Mouse (Mus musculus) T-helper 1 cell (primary cell): ENCODE measurements around the gene H2-T22.

Experiments
- in situ Hi-C: fragments of 300-600 bp; cut with MboI, MseI; formaldehyde crosslinking; loops from one replicate; pipeline ENCODE4 v1.15.1; 2025; ENCODE audit warnings: high pct_unique_total_duplicates

The H2-T22 gene

DNA sequence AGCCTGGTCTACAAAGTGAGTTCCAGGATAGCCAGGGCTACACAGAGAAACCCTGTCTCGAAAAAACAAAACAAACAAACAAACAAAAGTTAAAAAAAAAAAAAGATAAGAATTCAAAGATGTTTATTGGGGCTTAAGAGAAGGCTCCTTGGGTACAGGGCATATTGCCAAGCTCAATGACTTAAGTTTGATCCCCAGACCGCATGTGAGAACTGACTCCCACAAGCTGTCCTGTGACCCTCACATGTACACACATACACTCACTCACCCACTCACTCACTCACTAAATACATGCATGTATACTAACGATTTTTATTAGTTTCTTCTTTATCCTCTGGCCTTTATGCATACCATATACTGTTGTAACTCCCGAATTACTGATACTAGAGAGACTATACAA lies 42.2 kb downstream of the H2-T22 start:
- in situ Hi-C loops, result no loop called here

DNA sequence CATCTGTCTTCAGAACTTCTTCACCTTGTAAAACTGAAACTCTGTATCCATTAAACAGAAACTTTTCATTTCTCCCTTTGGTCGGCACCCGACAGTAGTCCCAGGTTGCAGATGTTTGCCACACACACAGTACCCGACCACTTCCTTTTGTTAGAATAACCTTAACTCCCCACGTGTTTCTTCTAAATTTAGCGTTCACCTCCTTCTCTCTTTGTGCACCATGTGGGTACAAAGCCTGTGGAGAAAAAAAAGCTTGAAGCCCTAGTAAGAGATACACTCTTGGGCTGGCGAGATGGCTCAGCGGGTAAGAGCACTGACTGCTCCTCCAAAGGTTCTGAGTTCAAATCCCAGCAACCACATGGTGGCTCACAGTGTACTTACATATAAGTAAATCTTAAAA lies 43.2 kb downstream of the H2-T22 start:
- in situ Hi-C loops, result loop anchor here (5.0 kb wide), 2 partner anchors 33 to 113 kb away; partner anchors contain the start of gene H2-T23

DNA sequence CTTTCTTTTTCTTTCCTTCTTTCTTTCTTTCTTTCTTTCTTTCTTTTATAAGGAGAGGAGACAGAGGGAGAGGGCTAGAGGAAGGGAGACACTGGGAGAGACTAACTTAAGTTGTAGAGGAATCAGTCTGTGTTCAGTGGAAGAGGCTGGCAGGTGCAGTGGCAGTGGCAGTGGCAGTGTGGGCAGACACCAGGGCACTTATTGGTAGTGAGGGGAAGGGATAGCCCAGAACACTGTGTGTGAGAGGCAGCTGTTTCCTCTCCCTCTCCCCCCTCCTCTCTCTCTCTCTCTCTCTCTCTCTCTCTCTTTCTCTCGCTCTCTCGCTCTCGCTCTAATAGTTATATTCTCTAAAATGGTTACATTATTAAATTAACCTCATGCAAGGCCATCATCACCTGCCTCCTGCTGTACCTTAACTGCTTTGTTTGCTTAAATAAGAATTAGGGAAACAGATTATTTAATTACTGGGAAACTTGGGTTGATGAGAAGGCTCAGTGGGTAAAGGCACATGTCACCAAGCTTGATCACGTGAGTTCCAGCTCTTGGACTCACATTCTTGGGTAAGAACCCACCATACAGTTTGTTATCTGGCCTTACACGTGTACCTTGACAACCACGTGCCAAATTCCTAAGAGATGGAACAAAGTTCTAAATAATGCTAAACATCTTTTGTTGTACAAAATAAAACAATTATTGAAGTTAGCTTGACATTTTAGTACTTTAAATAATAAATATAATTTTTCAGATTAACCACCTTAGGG lies 43.8 kb downstream of the H2-T22 start:
- in situ Hi-C loops, result loop anchor here (5.0 kb wide), 2 partner anchors 34 to 114 kb away; partner anchors contain the start of gene H2-T23

DNA sequence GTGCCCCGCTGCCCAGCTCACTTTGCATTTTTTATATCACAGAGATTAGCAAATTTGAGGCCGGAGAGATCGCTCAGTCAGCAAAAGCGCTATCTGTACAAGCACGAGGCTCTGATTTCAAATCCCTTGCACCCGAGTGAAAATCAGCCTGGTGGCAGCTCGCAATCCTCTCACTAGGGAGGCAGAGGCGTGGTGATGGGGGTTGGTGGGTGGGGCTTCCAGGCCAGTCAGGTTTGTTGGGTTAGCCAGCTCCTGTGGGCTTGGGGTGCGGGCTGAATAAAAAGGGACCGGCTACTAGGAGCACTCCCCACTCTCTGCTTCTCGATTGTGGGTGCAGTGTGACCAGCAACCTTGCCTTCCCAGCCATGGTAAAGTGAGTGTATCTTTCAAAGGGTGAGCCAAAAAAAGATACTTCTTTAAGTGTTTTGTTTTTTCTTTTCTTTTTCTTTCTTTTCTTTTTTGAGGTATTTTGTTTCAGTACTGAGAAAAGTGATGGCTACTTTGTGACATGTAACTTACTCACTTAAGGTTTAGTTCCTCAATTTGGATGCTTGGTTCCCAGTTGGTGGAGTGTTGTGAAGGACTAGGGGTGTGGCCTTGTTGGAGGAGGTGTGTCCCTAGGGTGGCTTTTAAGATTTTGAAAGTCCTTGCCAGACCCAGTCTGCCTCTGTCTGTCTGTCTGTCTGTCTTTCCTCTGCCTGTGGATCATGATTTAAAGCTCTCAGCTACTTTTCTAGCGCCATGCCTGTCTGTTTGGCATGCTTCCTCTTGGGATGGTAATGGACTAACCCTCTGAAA lies 44.6 kb downstream of the H2-T22 start:
- in situ Hi-C loops, result loop anchor here (5.0 kb wide), 2 partner anchors 34 to 114 kb away; partner anchors contain the start of gene H2-T23

DNA sequence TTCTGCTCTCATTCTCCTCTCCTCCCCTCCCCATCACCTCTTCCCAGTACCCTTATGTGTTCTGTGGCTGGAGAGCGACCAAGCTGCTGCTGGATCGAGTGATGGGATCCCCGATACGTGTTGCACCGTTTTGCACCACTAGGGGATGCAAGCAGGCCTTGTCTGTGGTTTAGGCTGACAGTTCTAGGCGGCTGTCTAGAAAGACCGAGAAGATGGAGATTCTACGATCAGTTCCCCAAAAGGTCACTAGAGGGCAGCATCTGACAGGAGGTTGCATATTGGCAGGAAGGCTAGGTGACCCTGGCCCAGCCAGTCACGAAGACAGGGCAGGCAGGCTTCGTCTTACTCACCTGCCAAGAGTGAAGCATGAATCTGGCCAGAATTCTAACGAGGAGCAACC lies 45.6 kb downstream of the H2-T22 start:
- in situ Hi-C loops, result loop anchor here (5.0 kb wide), 2 partner anchors 35 to 115 kb away; partner anchors contain the start of gene H2-T23

DNA sequence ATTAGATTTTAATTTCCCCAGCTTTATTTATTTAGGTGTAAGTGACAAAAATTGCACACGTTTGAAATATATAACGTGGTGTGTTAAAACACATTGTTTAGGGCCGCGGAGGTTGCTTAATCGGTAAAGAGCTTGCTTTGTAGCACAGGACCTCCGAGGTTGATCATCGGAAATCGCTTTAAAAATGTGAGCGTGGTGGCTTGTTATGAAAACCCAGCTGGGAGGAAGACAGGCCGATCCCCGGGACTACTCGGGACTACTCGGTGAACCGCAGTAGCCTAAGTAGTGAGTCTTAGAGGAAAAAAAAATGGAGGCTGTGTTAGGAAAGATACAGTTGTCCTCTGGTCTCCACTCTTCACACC lies 47.7 kb downstream of the H2-T22 start:
- in situ Hi-C loops, result loop anchor here (5.0 kb wide), 2 partner anchors 37 to 117 kb away; partner anchors contain the start of gene H2-T23

DNA sequence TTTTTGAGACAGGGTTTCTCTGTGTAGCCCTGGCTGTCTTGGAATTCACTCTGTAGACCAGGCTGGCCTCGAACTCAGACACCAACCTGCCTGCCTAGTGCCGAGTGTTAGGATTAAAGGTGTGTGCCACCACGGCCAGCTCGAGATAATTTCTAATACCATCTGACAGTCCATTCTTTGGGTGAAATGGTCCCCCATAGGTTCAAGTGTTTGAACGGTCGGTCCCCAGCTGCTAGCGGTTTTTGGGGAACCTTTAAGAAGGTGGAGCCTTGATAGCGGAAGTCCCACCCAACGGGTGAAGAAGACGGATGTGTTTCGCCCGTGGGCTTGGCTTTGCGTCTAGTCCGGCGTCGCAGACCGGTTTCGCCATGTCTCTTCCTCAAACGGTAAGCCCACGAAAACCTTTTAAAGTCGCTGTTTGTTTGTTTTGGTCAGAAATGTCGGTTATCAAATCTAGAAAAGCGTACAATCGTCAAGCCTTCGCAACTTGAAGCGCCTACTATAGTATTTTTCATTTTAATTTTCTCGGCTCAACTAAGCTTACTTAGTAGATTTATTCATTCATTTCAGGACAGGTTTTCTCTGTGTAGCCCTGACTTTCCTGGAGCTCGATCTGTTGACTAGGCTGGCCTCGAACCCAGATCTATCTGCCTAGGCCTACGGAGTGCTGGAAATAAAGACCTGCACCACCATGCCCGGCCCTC lies 48.2 kb downstream of the H2-T22 start:
- in situ Hi-C loops, result no loop called here

DNA sequence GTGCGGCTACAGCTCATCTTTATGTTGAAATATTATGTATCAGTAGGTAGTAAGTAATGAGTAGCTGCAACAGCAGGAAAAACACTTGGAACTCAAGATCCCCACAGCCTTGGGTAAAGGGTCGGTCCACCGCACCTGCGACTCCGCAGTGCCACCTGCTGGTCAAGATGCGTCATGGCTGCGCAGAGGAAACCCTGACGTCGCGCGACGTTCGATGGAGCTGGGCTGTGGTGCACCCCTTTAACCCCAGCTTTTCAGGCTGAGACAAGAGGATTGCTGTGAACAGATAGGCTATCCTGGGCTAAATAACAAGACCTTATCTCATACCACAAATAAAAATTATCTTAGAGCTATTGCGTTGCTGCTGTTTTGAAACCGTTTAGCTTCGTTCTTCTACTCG lies 48.9 kb downstream of the H2-T22 start:
- in situ Hi-C loops, result no loop called here

DNA sequence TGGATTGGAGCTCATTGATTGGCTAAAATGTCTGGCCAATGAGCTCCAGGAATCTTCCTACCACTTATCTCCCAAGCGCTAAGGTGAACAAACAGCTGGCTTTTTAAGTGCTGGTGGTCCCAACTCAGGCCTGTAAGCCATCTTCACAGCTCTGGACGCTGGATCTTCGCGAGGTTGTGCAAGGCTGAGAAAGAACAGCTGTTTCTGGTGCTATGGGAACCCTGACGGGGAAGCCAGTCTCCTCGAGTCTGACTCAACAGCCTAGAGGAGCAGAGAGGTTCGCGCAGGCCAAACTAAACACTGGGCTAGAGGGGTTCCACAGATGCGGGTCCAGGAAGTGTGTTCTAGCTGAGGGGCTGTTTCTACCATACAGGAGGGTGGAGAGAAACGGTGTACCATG lies 50.8 kb downstream of the H2-T22 start:
- in situ Hi-C loops, result no loop called here
